Mouse (Mus musculus) T-helper 17 cell (primary cell): Measurements from ENCODE around the gene Ahnak.

Experiments
- in situ Hi-C, 2 experiments: fragments of 300-600 bp; cut with MboI, MseI; formaldehyde crosslinking; loops; 1 replicate in 1 of 2; 2 replicates in 1 of 2; pipeline ENCODE4 v1.15.1; 2025; ENCODE audit warnings: high pct_unique_total_duplicates in 2 of 2

The Ahnak gene

DNA sequence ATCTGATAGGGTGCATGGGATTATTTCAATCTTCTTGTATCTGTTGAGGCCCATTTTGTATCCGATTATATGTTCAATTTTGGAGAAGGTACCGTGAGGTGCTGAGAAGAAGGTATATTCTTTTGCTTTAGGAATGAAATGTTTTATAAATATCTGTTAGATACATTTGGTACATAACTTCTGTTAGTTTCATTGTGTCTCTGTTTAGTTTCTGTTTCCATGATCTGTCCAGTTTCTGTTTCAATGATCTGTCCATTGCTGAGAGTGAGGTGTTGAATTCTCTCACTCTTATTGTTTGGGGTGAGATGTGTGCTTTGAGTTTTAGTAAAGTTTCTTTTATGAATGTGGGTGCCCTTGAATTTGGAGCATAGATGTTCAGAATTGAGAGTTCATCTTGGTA is 134.9 kb downstream of the Ahnak start:
- in situ Hi-C loops = loop anchor here in 1 of 2 experiments (10.0 kb wide), 1 partner anchor 529 kb away; the partner anchor contains the start of gene Slc22a8
